Mouse (Mus musculus): ENCODE data around the gene Efcab7.

Gene Efcab7

DNA sequence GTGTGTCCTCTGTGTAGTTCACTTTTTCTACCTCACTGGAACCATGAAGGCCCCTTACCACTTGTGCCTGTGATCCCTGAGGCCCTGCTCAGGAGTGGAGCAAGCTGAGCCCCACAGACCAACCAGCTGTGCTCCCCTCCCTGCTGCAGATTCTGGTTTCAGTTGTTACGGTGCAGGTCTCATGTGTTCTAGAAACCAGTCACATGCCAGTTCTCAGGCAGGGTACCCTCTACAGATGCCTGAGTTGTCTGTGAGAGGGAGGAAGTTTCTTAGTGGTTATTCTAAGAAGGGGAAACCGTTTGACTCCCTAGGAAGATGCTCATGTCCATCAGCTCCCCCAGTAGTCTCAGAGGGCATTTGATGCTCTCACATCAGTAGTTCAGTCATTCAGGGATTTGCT lies 115.6 kb downstream of the Efcab7 start:
- DNase-seq (ENCODE audit: low read depth, low spot score) = no peak

DNA sequence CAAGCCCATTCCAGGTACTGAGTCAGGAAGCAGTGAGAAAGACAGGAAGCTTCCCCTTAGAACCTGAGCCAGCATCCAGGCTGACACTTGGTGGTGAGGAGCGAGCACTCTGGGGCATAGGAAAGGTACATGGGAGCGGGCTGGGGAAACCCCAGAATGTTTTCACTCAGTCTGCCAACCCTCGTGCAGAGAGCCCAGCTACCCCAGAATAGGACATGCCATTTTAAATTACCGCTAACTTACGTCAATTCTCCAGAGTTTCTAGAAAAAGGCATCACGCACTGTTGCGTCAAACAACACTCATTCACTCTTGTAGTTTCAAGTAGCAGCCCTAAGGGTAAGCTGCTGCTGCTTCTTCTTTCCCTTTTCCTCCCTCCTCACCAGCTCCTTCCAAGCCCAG lies 116.0 kb downstream of the Efcab7 start:
- DNase-seq (ENCODE audit: low read depth, low spot score) = no peak

DNA sequence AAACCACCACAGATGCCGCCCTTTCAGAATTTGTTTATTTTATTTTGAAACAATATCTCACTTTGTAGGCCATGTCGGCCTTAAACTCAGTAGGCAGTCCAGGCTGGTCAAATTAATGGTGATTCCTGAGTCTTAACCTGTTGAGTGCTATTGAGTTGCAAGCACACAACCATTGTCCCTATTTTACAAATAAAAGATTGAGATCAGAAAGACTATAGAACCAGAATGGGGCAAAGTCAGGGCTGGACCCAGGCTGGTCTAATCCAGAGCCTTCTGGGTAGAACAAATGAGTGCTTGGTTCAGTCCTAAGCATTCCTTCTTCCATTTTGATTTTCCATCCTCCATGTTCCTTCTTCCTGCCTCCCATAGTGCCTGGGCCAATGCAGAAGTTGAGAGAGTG lies 117.5 kb downstream of the Efcab7 start:
- DNase-seq (ENCODE audit: low read depth, low spot score) = no peak

DNA sequence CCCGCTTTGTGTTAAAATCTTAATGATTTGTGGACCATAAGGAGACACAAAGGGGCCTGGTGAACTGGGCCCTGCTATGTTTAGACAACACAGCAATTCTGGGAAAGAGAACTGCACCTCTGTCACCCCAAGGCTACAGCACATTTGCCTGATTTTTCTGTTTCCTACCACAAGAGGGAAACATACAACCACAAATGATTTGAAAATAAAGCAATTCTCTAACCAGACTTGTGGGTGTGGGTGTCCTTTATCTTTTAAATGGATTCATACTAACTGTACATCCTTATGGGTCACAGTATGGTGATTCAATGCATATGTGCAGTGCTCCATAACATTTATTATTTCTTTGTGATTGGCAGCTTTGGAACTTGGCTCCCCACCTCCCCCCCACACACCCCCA lies 118.2 kb downstream of the Efcab7 start:
- no peak for DNase-seq (ENCODE audit: low read depth, low spot score)

DNA sequence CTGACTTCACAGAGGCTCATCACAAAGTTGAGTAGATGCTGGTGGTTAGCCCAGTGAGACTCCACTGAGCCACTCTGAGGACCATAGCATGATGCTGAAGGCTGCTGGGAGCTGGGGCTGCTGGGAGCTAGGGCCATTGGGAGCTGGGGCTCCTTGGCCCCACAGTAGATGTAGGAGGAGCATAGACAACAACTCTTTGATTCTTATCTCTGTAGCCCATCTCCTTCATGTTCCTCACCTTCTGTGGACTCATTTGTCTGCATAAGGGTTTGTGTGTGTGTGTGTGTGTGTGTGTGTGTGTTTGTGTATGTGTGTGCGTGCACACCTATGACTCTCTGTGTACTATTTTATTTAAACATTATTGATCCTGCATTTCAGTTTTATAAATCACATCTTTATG lies 118.9 kb downstream of the Efcab7 start:
- no peak for DNase-seq (ENCODE audit: low read depth, low spot score)

DNA sequence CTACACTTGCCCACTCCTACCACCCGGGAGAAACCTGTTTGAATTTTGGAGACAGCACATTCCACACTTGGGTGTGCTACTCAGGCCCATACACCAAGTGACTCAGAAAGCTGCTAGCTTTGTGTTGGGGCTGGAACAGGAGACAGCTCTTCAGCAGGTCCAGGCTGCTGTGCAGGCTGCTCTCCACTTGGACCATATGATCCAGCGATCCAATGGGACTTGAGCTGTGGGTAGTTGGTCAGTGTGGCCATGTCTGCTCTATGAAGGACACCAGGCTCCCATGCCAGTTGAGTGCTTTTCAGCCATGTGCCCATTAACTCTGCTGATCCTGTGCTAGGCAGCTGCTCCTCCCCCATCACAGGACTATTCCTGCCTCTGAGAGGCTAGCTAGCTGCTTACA lies 124.9 kb downstream of the Efcab7 start:
- no peak for DNase-seq (ENCODE audit: low read depth, low spot score)

DNA sequence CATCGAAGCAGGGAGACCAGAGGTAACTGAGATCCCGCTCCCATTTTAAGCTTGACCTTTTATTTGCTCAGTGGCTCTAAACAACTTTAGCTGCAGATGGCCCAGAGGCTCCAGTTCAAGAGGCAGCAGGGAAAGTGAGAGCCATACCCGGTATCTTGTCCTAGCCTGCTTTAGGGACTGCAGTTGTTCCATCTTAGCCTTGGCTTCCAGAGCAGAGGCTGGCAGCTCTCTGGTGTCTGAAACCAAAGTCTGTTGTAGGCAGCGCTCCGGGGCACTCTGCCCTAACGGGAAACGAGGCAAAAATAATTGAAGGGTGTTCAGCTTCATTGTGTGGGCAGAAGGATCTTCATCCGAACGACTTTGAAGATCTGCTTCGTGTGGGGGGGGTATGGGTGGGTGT lies 126.4 kb downstream of the Efcab7 start:
- no peak for DNase-seq (ENCODE audit: low read depth, low spot score)

DNA sequence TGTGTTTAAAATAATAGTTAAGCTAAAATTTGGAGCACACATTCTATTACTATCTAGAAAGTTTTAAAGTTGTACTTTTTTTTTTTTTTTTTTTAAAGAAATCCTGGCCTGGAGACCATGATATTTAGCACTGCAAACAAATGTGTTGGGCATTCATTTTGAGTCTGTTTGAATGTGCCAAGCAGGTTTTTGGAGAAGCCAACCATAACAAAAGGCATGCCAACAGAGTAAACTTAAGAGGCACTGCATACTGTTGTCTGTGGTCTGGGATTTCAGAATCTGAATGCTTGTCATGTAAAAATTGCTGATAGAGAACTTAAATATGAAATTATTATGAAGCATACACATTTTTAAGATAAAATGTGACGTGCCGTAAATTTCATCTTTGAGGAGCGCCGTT lies 128.2 kb downstream of the Efcab7 start:
- no peak for DNase-seq (ENCODE audit: low read depth, low spot score)

DNA sequence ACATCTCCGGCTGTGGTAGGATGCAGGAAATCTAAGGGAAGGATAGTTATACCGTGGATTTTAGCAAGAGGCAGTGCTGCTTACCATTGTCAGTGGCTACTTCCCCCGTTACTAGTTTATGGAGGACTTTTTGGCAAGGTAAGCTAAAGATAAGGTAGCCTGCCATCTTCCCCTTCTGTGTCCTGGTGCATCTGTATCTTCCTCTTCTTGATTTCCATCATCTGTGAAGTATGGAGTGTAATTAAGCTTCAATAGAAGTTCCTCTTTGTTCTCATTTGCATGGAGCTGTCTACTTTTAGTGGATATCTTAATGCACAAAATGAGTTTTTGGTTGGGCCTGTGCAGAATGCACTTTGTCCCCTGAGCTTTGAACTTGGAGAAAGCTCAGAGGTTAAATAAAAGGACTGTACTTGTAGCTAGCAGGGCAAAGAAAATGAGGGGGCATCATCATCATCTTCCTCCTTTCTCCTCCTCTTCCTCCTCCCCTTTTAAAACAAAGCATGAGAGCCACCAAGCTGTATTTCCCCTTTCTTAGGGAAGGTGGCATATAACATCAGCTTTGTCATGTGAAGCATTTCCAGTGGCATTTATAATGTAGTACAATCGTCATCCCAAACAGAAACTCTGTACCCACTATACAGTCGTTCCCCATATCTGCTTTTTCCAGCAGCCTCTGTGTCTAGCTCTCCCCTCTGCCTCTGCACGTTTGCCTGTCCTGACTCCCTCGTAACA lies 129.3 kb downstream of the Efcab7 start:
- no peak for DNase-seq (ENCODE audit: low read depth, low spot score)

DNA sequence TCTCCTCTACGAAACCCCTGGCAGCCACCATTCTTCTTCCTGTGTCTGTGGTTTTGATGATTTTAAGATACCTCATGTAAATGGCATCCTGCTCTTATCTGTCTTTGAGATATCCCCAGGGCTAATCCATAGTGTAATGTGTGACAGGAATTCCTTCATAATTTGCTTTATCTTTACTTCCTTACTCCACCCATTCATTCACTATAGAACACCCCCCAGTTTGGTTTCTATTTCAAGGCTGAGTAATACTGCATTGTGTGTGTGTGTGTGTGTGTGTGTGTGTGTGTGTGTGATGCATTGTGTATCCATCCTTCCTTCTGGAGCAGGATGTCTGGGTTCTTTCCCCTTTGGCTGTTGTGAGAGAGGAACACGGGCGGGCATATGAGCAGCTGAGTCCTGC lies 130.3 kb downstream of the Efcab7 start:
- DNase-seq (ENCODE audit: low read depth, low spot score) = no peak

Data from telencephalon, adult 2 months (tissue).